Comparison of ENCODE assay signal across 8 mouse cellular contexts in genomic region chr10:60687011-60687776, GRCm38 (mm10). TPM values are rescaled to one million over a fixed set of nuclear protein-coding genes. Genes with fewer than 3 reads are reported as not detected.
DNase-seq lines count a peak whose midpoint lies in the region; ATAC-seq and TF ChIP-seq lines count a peak whose summit lies in the region.

No protein-coding gene starts in this region.

- peak; percentile 85 for ATAC-seq in intestine, embryonic 15.5 days
- peak; percentile 39 for ATAC-seq in limb, embryonic 12.5 days (ENCODE audit: insufficient number of reproducible peaks, insufficient read depth, low FRiP score, low TSS enrichment, low read depth)
- ATAC-seq in midbrain, embryonic 11.5 days (ENCODE audit: low FRiP score): peak; percentile 65

- TF ChIP-seq CTCF in small intestine, adult 2 months (IDR thresholded peaks at IDR 0.05; ENCODE audit: extremely low read depth, insufficient read length, insufficient replicate concordance, low read depth, low read length): peak; percentile 19; the same call in 1 of the 2 replicates

- H3K9me3 ChIP-seq in intestine, embryonic 15.5 days: no peaks in the 10 kb centered on the region
- H3K9me3 ChIP-seq in limb, embryonic 12.5 days: no peaks in the 10 kb centered on the region
- H3K9me3 ChIP-seq in midbrain, embryonic 11.5 days (ENCODE audit: control insufficient read depth, low read length): no peaks in the 10 kb centered on the region

- H3K27ac ChIP-seq in intestine, embryonic 15.5 days: no peak overlapping the region
- no peak overlapping the region for H3K27ac ChIP-seq in limb, embryonic 12.5 days
- H3K27ac ChIP-seq in midbrain, embryonic 11.5 days (ENCODE audit: low read depth, low read length): no peak overlapping the region
- H3K27ac ChIP-seq in small intestine, adult 2 months (ENCODE audit: insufficient read depth, low read depth, low read length): no peak overlapping the region

- peaks cover 22% of the 10 kb centered on the region for H3K4me1 ChIP-seq in intestine, embryonic 15.5 days (replicated peaks)
- H3K4me1 ChIP-seq in limb, embryonic 12.5 days (replicated peaks): peaks cover 25% of the 10 kb centered on the region
- peaks cover 10% of the 10 kb centered on the region for H3K4me1 ChIP-seq in midbrain, embryonic 11.5 days (ENCODE audit: control insufficient read depth, insufficient read depth, low read length)
- H3K4me1 ChIP-seq in small intestine, adult 2 months (ENCODE audit: control insufficient read depth, insufficient read depth, insufficient read length, low read length): peaks cover 8% of the 10 kb centered on the region; the same call in 1 of the 2 replicates

- no peak for TF ChIP-seq POLR2A in small intestine, adult 2 months (IDR thresholded peaks at IDR 0.05; ENCODE audit: low read depth, low read length)

- peaks cover 60% of the 10 kb centered on the region for H3K27me3 ChIP-seq in intestine, embryonic 15.5 days (replicated peaks)
- H3K27me3 ChIP-seq in limb, embryonic 12.5 days: peaks cover 85% of the 10 kb centered on the region
- H3K27me3 ChIP-seq in midbrain, embryonic 11.5 days (ENCODE audit: control insufficient read depth, insufficient read depth, low read length): peaks cover 51% of the 10 kb centered on the region
- H3K27me3 ChIP-seq in small intestine, adult 2 months (ENCODE audit: control insufficient read depth, insufficient read depth, low read length): peaks cover 32% of the 10 kb centered on the region

- peak overlapping the region; percentile 64 for H3K4me3 ChIP-seq in intestine, embryonic 15.5 days (replicated peaks)
- peak overlapping the region; percentile 58 for H3K4me3 ChIP-seq in limb, embryonic 12.5 days (replicated peaks)
- H3K4me3 ChIP-seq in midbrain, embryonic 11.5 days (ENCODE audit: low read depth, low read length): peak overlapping the region; percentile 50
- peak overlapping the region; percentile 58 for H3K4me3 ChIP-seq in small intestine, adult 2 months (ENCODE audit: low read depth, low read length)

- H3K36me3 ChIP-seq in intestine, embryonic 15.5 days: no peaks in the 10 kb centered on the region
- H3K36me3 ChIP-seq in limb, embryonic 12.5 days: no peaks in the 10 kb centered on the region
- no peaks in the 10 kb centered on the region for H3K36me3 ChIP-seq in midbrain, embryonic 11.5 days (ENCODE audit: control insufficient read depth, insufficient read depth, low read length)
- H3K36me3 ChIP-seq in small intestine, adult 2 months (ENCODE audit: control insufficient read depth, insufficient read depth, low read length): no peaks in the 10 kb centered on the region

- intact Hi-C loops in gastrocnemius, postnatal 36 days (cut with DNase I): loop anchor here (2.0 kb wide), 1 partner anchor 154 kb away; no protein-coding TSS in a partner anchor

- under 1% methylated on average over 76 of the region's 76 CpGs for WGBS in intestine, embryonic 15.5 days
- WGBS in limb, embryonic 12.5 days: under 1% methylated on average over 76 of the region's 76 CpGs
- under 1% methylated on average over 76 of the region's 76 CpGs for WGBS in midbrain, embryonic 11.5 days
- 1% methylated on average over 76 of the region's 76 CpGs for WGBS in small intestine, adult 2 months

- DNase-seq in adrenal gland, postnatal 14 days: peak; percentile 70
- DNase-seq in embryo, embryonic 10 days (ENCODE audit: low spot score): peak; percentile 86
- DNase-seq in gastrocnemius, postnatal 36 days: peak; percentile 53 to 58
- DNase-seq in midbrain, embryonic 11.5 days (ENCODE audit: low spot score, missing footprints): peak; percentile 95
- DNase-seq in spleen, postnatal 4 days (ENCODE audit: low spot score in 2 of 2): no peak

- H3K4me2 ChIP-seq in intestine, embryonic 15.5 days (replicated peaks): peak overlapping the region; percentile 100
- peak overlapping the region; percentile 100 for H3K4me2 ChIP-seq in limb, embryonic 12.5 days
- H3K4me2 ChIP-seq in midbrain, embryonic 11.5 days: peak overlapping the region; percentile 97

- H3K9ac ChIP-seq in intestine, embryonic 15.5 days: peak overlapping the region; percentile 54
- H3K9ac ChIP-seq in limb, embryonic 12.5 days (replicated peaks): peak overlapping the region; percentile 70
- peak overlapping the region; percentile 54 for H3K9ac ChIP-seq in midbrain, embryonic 11.5 days (ENCODE audit: low read length)

RNA-seq across cellular contexts. Expression of gene Cdh23, which starts 9.1 kb away (rescaled TPM):
- 4.0 and 4.5 TPM in 2 replicates for total RNA-seq in adrenal gland, postnatal 14 days (2021)
- 1 to 10 TPM; 1.7 to 2.3 TPM for total RNA-seq in gastrocnemius, postnatal 36 days (2021)
- 0.44 and 0.67 TPM in 2 replicates for polyA plus RNA-seq in intestine, embryonic 15.5 days (2015; fragmentation: Nextera tagmentation; extraction: Ambion mirVana)
- 0.34 and 0.45 TPM in 2 replicates for polyA plus RNA-seq in limb, embryonic 12.5 days (2016; fragmentation: Nextera tagmentation; extraction: Ambion mirVana)
- polyA plus RNA-seq in midbrain, embryonic 11.5 days (2014; fragmentation: Nextera tagmentation; extraction: Ambion mirVana): 0.61 and 0.71 TPM in 2 replicates
- 0.33 and 0.35 TPM in 2 replicates for polyA plus RNA-seq in small intestine, adult 2 months (2012; rRNA removed)

Comparison
In these comparisons a context has a peak if more than half of its experiments do, and no peak if none do; other contexts are left out.
1. DNase-seq: peak in adrenal gland, postnatal 14 days (single experiment), embryo, embryonic 10 days (single experiment), gastrocnemius, postnatal 36 days (2 of 2) and midbrain, embryonic 11.5 days (single experiment); none in spleen, postnatal 4 days (0 of 2).
2. Peak in every context shown above with its lines, with median percentiles within 50 percentile points of each other: ATAC-seq, H3K4me2 ChIP-seq, H3K4me3 ChIP-seq and H3K9ac ChIP-seq.